Mouse (Mus musculus) forebrain, embryonic 10.5 days (tissue): ENCODE data around the gene Iffo1. TPM values are rescaled to one million over a fixed set of nuclear protein-coding genes. Genes with fewer than 3 reads are reported as not detected.
A peak's percentile ranks its signal among the peaks of the same experiment; 100 is the strongest.

ENCODE experiments used
- DNase-seq: peaks from one replicate; pipeline ENCODE4 v3.0.0-alpha.2; 2017; ENCODE audit warnings: low spot score; ENCODE audit errors: extremely low spot score
- H3K27ac ChIP-seq: fragments of 300-500 bp; sonication (generic); 2 replicates; pipeline ENCODE4 v1.5.1; 2016; ENCODE audit warnings: mild to moderate bottlenecking
- H3K27me3 ChIP-seq: fragments of 300-500 bp; sonication (generic); 2 replicates; pipeline ENCODE4 v1.6.1; 2016; ENCODE audit warnings: mild to moderate bottlenecking; ENCODE audit not compliant: poor library complexity, severe bottlenecking
- H3K36me3 ChIP-seq: fragments of 300-500 bp; sonication (generic); replicated peaks from 2 replicates; pipeline ENCODE4 v1.6.1; 2016; ENCODE audit warnings: mild to moderate bottlenecking, moderate library complexity
- H3K4me1 ChIP-seq: fragments of 300-500 bp; sonication (generic); 2 replicates; pipeline ENCODE4 v1.6.1; 2016
- H3K4me3 ChIP-seq: fragments of 300-500 bp; sonication (generic); 2 replicates; pipeline ENCODE4 v1.5.1; 2016; ENCODE audit warnings: mild to moderate bottlenecking, moderate library complexity
- H3K9me3 ChIP-seq: fragments of 300-500 bp; sonication (generic); 2 replicates; pipeline ENCODE4 v1.6.1; 2016; ENCODE audit warnings: mild to moderate bottlenecking, moderate library complexity
- WGBS: fragments of 180-500 bp; shearing (Covaris S2); methylation state at CpG from one replicate; pipeline ENCODE4 v1.1.7; 2016; 5-methylcytosine and 5-hydroxymethylcytosine counted together
- polyA plus RNA-seq: library from polyadenylated mRNA; unstranded; fragments of >200 nt; fragmentation: Nextera tagmentation; extraction: Ambion mirVana; gene quantifications from 2 replicates; pipeline ENCODE4 v1.2.1, GENCODE M21; 2016

Gene Iffo1
- polyA plus RNA-seq, 1 experiment from 2014 or later, result 10.0 TPM

DNA sequence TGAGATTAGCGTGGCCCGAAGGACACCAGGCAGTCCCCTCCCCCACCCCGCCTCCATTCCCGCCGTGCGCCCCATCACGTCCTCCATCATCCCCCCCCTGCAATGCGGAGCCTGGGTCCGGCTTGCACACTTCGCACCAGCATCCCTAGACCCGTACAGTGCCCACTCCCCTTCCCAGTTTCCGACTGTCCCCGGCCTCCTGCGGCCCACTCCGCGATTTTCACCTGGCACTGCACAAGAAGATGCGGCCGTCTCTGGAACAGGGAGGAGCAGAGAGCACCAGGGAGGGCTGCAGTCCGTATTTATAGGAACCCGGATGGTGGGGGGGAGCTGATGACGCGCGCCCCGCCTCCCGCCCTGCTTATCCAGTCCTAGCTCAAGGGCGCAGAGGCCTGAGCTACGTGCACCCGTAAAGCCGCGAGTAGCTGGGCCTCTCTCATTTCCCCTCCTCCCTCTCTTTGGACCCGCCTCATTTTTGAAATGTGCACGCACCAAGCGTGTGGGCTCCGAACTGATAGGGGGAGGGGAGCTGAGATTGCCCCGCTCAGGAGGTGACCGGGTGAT, 20.4 kb downstream of the Iffo1 start:
- Histone ChIP-seq H3K9me3 (no peaks in the 10 kb centered on the region), H3K4me3 (peak overlapping the region; percentile 99), H3K36me3 (peaks cover 85% of the 10 kb centered on the region), H3K4me1 (peaks cover 65% of the 10 kb centered on the region), H3K27ac (peak overlapping the region; percentile 100), H3K27me3 (no peaks in the 10 kb centered on the region)
- under 1% methylated on average over 36 of the region's 36 CpGs for WGBS
- peak; percentile 97 for DNase-seq

DNA sequence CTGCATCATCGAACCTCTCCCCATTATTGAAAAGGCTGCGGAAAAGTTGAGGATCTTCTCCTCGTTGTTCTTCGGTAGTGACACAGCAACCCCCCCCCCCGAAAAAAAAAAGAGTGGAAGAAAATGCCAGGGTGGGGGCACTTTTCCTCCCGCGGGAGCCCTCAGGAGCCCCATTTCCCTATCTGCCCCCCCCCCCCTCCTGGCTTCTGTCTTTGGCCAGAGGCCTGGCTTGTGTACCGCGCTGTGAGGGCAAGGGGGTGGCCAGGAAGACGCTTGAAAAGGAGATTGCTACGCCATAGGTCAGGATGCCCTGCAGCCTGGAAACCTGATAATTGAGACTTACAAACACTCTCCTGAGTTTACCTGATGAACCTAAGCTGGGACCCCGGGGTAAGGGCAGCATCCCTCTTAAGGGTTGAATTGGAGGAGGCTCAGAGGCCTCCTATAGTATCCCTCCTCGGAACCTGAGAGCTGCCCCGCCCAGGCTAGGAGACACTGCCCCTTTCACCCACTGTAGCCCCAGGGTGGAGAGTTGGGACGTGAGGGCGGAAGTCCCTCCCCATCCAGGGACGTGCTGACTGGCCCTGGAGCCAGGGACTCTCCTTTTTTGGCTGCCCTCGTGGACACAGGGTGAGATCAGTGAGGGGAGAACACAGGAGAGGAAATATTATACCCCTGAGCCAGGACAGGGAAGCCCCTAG, 21.2 kb downstream of the Iffo1 start, which contains the start of gene Gapdh:
Gapdh (minus strand) TSS at position 417 of the 701 bp plus-strand sequence.
- Histone ChIP-seq H3K4me3 (peak within 1 kb of the TSS; percentile 99), H3K36me3 (peaks cover 85% of the 10 kb centered on the region)
- peak; percentile 80 for DNase-seq

DNA sequence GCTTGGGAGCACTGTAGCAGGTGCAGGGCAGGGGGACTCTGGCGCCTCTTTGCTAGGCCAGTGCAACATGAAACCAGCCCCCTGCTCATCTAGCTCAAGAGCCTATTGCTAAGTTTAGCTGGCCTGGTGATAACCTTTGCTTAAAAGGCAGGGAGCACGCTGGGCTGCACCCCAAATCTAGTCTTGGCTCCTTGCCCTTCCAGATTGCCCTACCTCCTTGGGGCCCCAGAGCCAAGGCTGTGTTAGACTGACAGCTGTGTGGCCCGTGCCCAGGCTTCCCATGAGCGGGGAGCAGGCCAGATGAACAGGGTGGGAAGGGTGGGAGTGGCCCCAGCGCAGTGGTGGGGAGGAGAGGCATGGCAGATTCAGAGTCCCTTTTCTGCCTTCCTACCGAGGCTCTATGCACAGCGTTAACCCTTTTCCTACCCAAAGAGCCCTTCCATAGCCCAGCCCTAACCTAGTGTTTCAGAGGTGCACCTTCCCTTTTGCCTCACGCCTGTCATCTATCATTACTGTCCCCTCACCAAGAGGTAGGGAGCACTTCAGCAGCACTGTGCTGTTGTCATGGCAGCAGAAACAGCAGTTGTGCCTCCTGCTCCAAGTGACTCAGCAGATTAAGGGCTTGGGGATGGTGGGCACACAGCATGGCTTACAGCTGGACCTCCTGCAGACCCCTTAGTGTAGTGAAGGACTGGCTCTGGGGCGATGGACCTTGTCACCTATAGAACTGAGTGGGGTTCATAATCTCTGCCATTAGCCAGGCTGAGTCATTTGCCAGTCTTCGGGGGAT, 22.0 kb downstream of the Iffo1 start:
- WGBS, result 16% methylated on average over 10 of the region's 10 CpGs
- Histone ChIP-seq H3K4me1 (peaks cover 51% of the 10 kb centered on the region), H3K27me3 (no peaks in the 10 kb centered on the region), H3K27ac (peak overlapping the region; percentile 100), H3K9me3 (no peaks in the 10 kb centered on the region), H3K4me3 (peak overlapping the region; percentile 99), H3K36me3 (peaks cover 85% of the 10 kb centered on the region)
- DNase-seq, result peak; percentile 56

More for the DNA sequence above, 21.2 kb downstream of the Iffo1 start, which contains the start of gene Gapdh:
- Histone ChIP-seq H3K27ac (peak within 1 kb of the TSS; percentile 100), H3K4me1 (peaks cover 57% of the 10 kb centered on the region), H3K9me3 (no peaks in the 10 kb centered on the region), H3K27me3 (no peaks in the 10 kb centered on the region)
- 2% methylated on average over 18 of the region's 18 CpGs for WGBS

DNA sequence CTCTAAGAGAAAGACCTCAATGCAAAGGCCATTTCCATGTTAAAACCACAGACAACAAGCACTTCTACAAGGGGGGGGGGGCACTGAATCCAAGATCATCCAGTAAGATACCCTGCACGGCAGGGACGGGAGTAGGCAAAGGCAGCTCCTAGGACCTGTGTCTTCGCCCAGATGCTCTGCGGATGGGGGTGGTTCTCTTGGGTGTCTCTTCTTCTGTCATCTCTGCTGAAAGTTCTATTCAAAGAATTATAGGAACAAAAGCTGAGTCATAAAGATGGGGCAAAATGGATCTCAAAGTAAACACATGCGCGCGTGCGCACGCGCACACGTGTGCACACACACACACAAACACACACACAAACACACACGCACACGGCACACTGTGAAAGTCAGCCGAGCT, 23.0 kb downstream of the Iffo1 start:
- no peak overlapping the region for H3K4me3 ChIP-seq
- DNase-seq, result no peak
- peaks cover 86% of the 10 kb centered on the region for H3K36me3 ChIP-seq
- H3K9me3 ChIP-seq, result no peaks in the 10 kb centered on the region
- WGBS, result 91% methylated on average over 14 of the region's 14 CpGs
- H3K27ac ChIP-seq, result peak overlapping the region; percentile 100; the same call in 1 of the 2 replicates
- H3K27me3 ChIP-seq, result no peaks in the 10 kb centered on the region
- H3K4me1 ChIP-seq, result peaks cover 40% of the 10 kb centered on the region

DNA sequence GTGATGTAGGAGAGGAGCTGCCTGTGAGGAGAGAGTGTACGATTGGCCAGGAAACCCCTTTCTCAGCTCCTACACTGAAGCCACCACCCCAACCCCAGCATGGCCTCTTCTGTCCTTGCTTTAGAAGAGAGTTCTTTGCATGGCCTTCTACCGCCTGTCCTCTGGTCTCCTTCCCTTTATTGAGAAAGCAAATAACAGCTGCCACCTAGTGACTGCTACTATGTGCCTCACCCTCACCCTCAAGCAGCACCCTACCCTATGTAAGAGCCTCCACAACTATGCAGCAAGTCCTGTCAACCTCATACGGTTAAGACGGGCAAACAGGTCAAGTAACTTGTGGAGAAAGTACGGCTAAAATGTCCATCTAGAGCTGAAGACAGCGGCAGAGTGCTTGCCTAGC, 25.2 kb downstream of the Iffo1 start:
- Histone ChIP-seq H3K4me3 (no peak overlapping the region), H3K27ac (no peak overlapping the region), H3K36me3 (peaks cover 86% of the 10 kb centered on the region), H3K4me1 (peaks cover 28% of the 10 kb centered on the region), H3K9me3 (no peaks in the 10 kb centered on the region), H3K27me3 (no peaks in the 10 kb centered on the region)
- no peak for DNase-seq
- WGBS, result 93% methylated on average over 6 of the region's 6 CpGs

DNA sequence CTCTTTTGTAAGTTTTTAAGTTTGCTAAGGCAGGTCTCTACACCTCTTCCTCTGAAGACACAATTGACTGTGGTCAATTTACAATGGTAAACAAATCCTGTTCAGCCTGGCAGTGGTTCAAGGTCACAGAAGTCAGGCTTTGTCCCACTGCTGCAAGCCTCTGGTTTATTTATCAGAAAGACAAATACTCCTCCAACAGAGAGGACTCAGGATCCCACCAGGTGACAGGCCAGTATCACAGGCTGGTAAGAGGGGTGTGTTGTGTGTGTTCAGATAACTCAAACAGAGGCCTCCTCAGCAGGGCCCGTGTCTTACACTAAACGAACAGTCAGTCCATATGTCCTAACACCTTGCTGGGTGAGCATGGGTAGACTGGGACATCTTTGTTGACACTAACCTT, 27.4 kb downstream of the Iffo1 start:
- 92% methylated on average over 2 of the region's 2 CpGs for WGBS
- peaks cover 100% of the 10 kb centered on the region for H3K36me3 ChIP-seq

DNA sequence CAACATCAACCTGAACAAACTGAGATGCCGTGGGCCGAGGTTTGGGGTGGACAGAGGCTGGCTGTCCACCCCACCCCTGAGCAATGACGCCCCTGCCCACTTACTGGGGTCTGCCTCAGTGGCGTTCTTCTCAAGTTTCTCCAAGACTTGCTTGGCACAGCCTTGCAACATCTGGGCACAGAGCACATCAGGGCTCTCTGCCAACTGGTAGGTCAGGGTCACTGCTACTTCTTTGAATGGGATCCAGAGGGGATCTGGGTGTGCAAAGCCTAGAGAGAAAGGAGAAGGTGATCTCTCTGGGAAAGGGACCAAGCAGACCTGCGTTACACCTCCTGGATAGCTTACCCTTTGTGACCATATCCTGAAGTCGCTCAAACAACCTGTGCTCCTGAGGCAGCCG, 28.2 kb downstream of the Iffo1 start:
- H3K9me3 ChIP-seq, result no peaks in the 10 kb centered on the region
- no peaks in the 10 kb centered on the region for H3K27me3 ChIP-seq
- 97% methylated on average over 7 of the region's 7 CpGs for WGBS
- 0 out of 2 replicates have a peak, but pooled peaks cover under 1% of the 10 kb centered on the region for H3K4me1 ChIP-seq
- no peak overlapping the region for H3K4me3 ChIP-seq
- no peak for DNase-seq
- H3K36me3 ChIP-seq, result peaks cover 100% of the 10 kb centered on the region
- H3K27ac ChIP-seq, result no peak overlapping the region

More for the DNA sequence above, 27.4 kb downstream of the Iffo1 start:
- Histone ChIP-seq H3K9me3 (no peaks in the 10 kb centered on the region), H3K4me3 (no peak overlapping the region), H3K27me3 (no peaks in the 10 kb centered on the region), H3K4me1 (peaks cover 8% of the 10 kb centered on the region), H3K27ac (no peak overlapping the region)
- no peak for DNase-seq

DNA sequence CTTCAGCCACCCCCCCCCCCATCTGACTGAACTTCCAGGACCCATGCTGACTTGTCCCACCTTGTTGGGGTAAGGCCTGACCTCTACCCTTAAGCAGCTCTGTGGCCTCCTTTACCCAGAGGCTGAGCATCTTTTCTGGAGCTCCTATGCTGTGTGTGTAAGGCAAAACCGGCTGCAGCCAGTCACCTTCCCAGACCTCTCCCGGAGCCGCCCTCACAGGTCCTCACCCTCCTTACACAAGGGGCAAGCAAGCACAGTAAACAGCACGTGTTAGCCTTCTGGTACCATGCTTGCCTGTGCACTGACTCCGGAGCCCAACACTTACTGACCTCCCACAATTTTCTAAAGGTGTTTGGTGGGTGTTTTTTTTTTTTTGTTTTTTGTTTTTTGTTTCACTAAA, 30.4 kb downstream of the Iffo1 start:
- peaks cover 100% of the 10 kb centered on the region for H3K36me3 ChIP-seq
- no peak overlapping the region for H3K27ac ChIP-seq
- 90% methylated on average over 5 of the region's 5 CpGs for WGBS
- no peaks in the 10 kb centered on the region for H3K4me1 ChIP-seq
- H3K27me3 ChIP-seq, result no peaks in the 10 kb centered on the region
- H3K4me3 ChIP-seq, result no peak overlapping the region
- no peak for DNase-seq
- H3K9me3 ChIP-seq, result no peaks in the 10 kb centered on the region

DNA sequence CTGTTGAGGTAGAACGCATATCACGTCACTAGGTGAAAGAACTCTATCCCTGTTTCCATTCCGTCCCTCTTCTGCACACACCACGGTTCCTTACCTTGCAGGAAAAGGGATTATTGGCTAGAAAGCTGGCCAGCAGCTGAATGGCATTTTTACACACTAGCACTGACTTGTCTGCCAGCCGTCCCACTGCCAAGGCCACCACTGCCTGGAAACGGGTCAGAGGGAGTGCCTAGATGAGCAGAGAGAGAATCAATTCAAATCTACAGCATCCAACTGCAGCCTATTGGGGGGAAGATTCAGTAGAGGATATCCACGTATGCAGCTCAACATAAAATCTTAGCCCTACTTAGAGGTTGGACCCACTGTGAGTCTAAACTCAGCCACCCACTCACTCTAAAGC, 34.6 kb downstream of the Iffo1 start:
- H3K4me1 ChIP-seq, result no peaks in the 10 kb centered on the region
- H3K27me3 ChIP-seq, result no peaks in the 10 kb centered on the region
- H3K27ac ChIP-seq, result no peak overlapping the region
- peaks cover 100% of the 10 kb centered on the region for H3K36me3 ChIP-seq
- H3K9me3 ChIP-seq, result no peaks in the 10 kb centered on the region
- no peak overlapping the region for H3K4me3 ChIP-seq
- no peak for DNase-seq
- WGBS, result 93% methylated on average over 7 of the region's 7 CpGs

DNA sequence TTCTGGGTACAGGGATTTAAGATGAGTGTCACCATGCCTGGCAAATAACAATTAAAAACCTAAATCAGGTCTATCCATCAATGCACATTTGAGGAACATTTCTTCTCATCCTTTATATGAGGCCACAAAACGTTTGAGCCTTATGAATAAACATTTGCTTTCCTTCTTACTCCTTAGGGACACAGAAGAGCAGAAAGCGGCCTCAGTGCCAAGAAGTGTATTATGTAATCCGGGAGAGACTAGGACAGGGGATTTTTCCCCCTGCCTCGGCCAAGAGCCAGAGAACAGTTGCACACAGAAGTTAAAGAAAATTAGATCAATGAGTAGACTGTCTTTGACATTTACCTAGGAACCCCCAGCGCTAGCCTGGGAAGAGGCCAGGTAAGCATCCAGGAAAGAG, 37.1 kb downstream of the Iffo1 start:
- no peak for DNase-seq
- Histone ChIP-seq H3K27ac (no peak overlapping the region), H3K36me3 (peaks cover 100% of the 10 kb centered on the region), H3K27me3 (no peaks in the 10 kb centered on the region), H3K9me3 (no peaks in the 10 kb centered on the region), H3K4me1 (no peaks in the 10 kb centered on the region), H3K4me3 (no peak overlapping the region)
- WGBS, result 90% methylated on average over 5 of the region's 5 CpGs

DNA sequence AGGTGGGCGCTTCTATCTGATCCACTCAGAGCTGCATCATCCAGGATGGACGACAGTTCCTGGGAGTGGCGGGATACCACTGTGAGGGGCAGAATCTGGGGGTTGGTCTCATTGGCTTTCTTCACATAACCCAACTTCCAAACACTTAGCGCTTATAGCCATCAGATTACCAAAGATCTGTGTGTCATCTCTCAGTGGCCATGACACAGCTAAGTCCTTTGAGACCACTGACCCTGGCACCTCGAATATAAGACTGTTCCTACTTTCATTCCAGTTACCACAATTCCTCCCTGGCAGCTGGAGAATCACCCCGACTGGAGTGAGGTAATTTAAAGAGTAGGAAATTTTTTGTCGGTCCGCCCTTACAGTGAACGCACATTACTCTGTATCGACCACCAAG, 41.2 kb downstream of the Iffo1 start:
- Histone ChIP-seq H3K27me3 (no peaks in the 10 kb centered on the region), H3K36me3 (peaks cover 88% of the 10 kb centered on the region)

DNA sequence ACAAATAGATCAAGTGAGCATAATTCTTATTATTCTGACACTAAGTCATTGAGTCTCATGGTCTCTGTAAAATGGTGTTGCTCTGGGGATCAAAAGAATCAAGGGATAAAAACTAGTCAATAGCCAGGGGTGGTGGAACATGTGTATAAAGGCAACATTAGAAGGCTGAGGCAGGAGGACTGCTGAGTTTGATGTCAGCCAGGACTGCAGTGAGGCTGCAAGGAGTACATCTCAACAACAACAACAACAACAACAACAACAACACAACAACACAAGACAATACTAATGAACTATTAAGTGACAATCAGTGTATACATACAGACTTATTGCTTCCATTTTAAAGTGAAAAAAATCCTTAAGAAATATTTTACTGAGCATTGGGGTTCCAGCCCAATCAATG, 45.8 kb downstream of the Iffo1 start:
- DNase-seq, result no peak
- Histone ChIP-seq H3K27ac (peak overlapping the region; percentile 99), H3K36me3 (peaks cover 67% of the 10 kb centered on the region), H3K9me3 (no peaks in the 10 kb centered on the region), H3K27me3 (no peaks in the 10 kb centered on the region), H3K4me1 (peaks cover 21% of the 10 kb centered on the region), H3K4me3 (peak overlapping the region; percentile 77)

More for the DNA sequence above, 41.2 kb downstream of the Iffo1 start:
- Histone ChIP-seq H3K4me1 (peaks cover 6% of the 10 kb centered on the region; the same call in 1 of the 2 replicates), H3K4me3 (no peak overlapping the region), H3K27ac (no peak overlapping the region), H3K9me3 (no peaks in the 10 kb centered on the region)
- 94% methylated on average over 10 of the region's 10 CpGs for WGBS
- no peak for DNase-seq
